Comparison of ENCODE assay signal across 9 mouse cellular contexts in genomic region chr4:81332901-81333627, GRCm38 (mm10).
DNase-seq lines count a peak whose midpoint lies in the region; ATAC-seq lines count a peak whose summit lies in the region.
"Had no signal": no experiment of that assay in that cellular context is flagged by ENCODE, and none has a peak within 500 bp of the region (broad histone marks: within the 10 kb centered on the region; RNA-seq: fewer than 3 reads in every experiment).

No protein-coding gene starts in this region.

- peaks cover 16% of the 10 kb centered on the region; the same call in 1 of the 2 replicates for H3K36me3 ChIP-seq in heart, embryonic 15.5 days
- no peaks in the 10 kb centered on the region for H3K36me3 ChIP-seq in forebrain, embryonic 14.5 days (ENCODE audit: control insufficient read depth, insufficient read depth, low read length)
- H3K36me3 ChIP-seq in neural tube, embryonic 13.5 days, result no peaks in the 10 kb centered on the region

- no peaks in the 10 kb centered on the region for H3K27me3 ChIP-seq in heart, embryonic 15.5 days
- no peaks in the 10 kb centered on the region for H3K27me3 ChIP-seq in forebrain, embryonic 14.5 days (replicated peaks; ENCODE audit: control insufficient read depth, insufficient read depth, low read length)
- no peaks in the 10 kb centered on the region for H3K27me3 ChIP-seq in neural tube, embryonic 13.5 days

- no peak overlapping the region for H3K4me3 ChIP-seq in heart, embryonic 15.5 days
- H3K4me3 ChIP-seq in forebrain, embryonic 14.5 days (ENCODE audit: low read depth, low read length), result no peak overlapping the region
- no peak overlapping the region for H3K4me3 ChIP-seq in neural tube, embryonic 13.5 days

- no peaks in the 10 kb centered on the region for H3K4me1 ChIP-seq in heart, embryonic 15.5 days (replicated peaks)
- no peaks in the 10 kb centered on the region for H3K4me1 ChIP-seq in forebrain, embryonic 14.5 days (ENCODE audit: control insufficient read depth, insufficient read depth, low read length)
- H3K4me1 ChIP-seq in neural tube, embryonic 13.5 days (replicated peaks), result peaks cover 14% of the 10 kb centered on the region

- H3K9me3 ChIP-seq in heart, embryonic 15.5 days (replicated peaks), result no peaks in the 10 kb centered on the region
- no peaks in the 10 kb centered on the region for H3K9me3 ChIP-seq in forebrain, embryonic 14.5 days (replicated peaks; ENCODE audit: control insufficient read depth, low read length)
- H3K9me3 ChIP-seq in neural tube, embryonic 13.5 days, result no peaks in the 10 kb centered on the region

- intact Hi-C loops in heart, postnatal 36 days (cut with DNase I), result no loop called here
- intact Hi-C loops in gastrocnemius, postnatal 36 days (cut with DNase I), result no loop called here

- no peak for ATAC-seq in heart, embryonic 15.5 days (replicated peaks; ENCODE audit: insufficient number of reproducible peaks, insufficient read depth, low FRiP score, low read depth)
- peak; percentile 83 for ATAC-seq in forebrain, embryonic 14.5 days
- ATAC-seq in neural tube, embryonic 13.5 days (ENCODE audit: low read depth), result peak; percentile 77

- no peak overlapping the region for H3K9ac ChIP-seq in heart, embryonic 15.5 days
- H3K9ac ChIP-seq in forebrain, embryonic 14.5 days (ENCODE audit: low read length), result no peak overlapping the region
- H3K9ac ChIP-seq in neural tube, embryonic 13.5 days, result no peak overlapping the region

- no peak overlapping the region for H3K4me2 ChIP-seq in heart, embryonic 15.5 days
- 0 out of 2 replicates have a peak overlapping the region, but pooled peaks have one; percentile 4 for H3K4me2 ChIP-seq in forebrain, embryonic 14.5 days (ENCODE audit: low read length)
- no peak overlapping the region for H3K4me2 ChIP-seq in neural tube, embryonic 13.5 days

- H3K27ac ChIP-seq in heart, embryonic 15.5 days, result 0 out of 2 replicates have a peak overlapping the region, but pooled peaks have one; percentile 20
- peak overlapping the region; percentile 61; the same call in 1 of the 2 replicates for H3K27ac ChIP-seq in forebrain, embryonic 14.5 days (ENCODE audit: low read depth, low read length)
- peak overlapping the region; percentile 25; the same call in 1 of the 2 replicates for H3K27ac ChIP-seq in neural tube, embryonic 13.5 days (replicated peaks)

- 80% methylated on average over 11 of the region's 11 CpGs for WGBS in heart, embryonic 15.5 days
- 40% methylated on average over 11 of the region's 11 CpGs for whole genome bisulfite sequencing in forebrain, embryonic 14.5 days
- 56% methylated on average over 11 of the region's 11 CpGs for WGBS in neural tube, embryonic 13.5 days

- DNase-seq in heart, postnatal 36 days, result no peak
- peak; percentile 73 for DNase-seq in forebrain, embryonic 14.5 days (ENCODE audit: low spot score)
- DNase-seq in layer of hippocampus, postnatal 10 days (ENCODE audit: low spot score in 2 of 2), result peak; percentile 36 to 48
- DNase-seq in spleen, adult 18-20 months, result no peak
- no peak for DNase-seq in cerebellum, postnatal 10 days
- no peak for DNase-seq in gastrocnemius, postnatal 36 days
- DNase-seq: kidney, postnatal 10 days had no signal

Comparison
In these comparisons a context has a peak if more than half of its experiments do, and no peak if none do; other contexts are left out.
1. DNase-seq: peak in forebrain, embryonic 14.5 days (single experiment) and layer of hippocampus, postnatal 10 days (2 of 2); none in heart, postnatal 36 days (0 of 2), spleen, adult 18-20 months (0 of 2), cerebellum, postnatal 10 days (0 of 2) and gastrocnemius, postnatal 36 days (0 of 2).
2. Peak in every context shown above with its lines, with median percentiles within 50 percentile points of each other: H3K27ac ChIP-seq.